Mouse (Mus musculus) olfactory bulb, adult 2 months (tissue): ENCODE measurements around the gene Ttyh3. TPM values are rescaled to one million over a fixed set of nuclear protein-coding genes. Genes with fewer than 3 reads are reported as not detected.

ENCODE experiments used
- H3K27ac ChIP-seq: fragments of 200-500 bp; 2 replicates; pipeline ENCODE4 v1.5.1; 2012; ENCODE audit warnings: low read depth, low read length; ENCODE audit not compliant: insufficient read depth
- H3K4me1 ChIP-seq: fragments of 200-500 bp; 2 replicates; pipeline ENCODE4 v1.6.1; 2012; ENCODE audit warnings: low read length; ENCODE audit not compliant: control insufficient read depth, insufficient read depth
- H3K4me3 ChIP-seq: fragments of 200-500 bp; 2 replicates; pipeline ENCODE4 v1.5.1; 2012; ENCODE audit warnings: mild to moderate bottlenecking, low read depth, low read length, moderate library complexity; ENCODE audit not compliant: insufficient read depth
- CTCF ChIP-seq: fragments of 200-500 bp; IDR thresholded peaks from 2 replicates; pipeline ENCODE4 v1.5.1; 2012; ENCODE audit warnings: low read depth, mild to moderate bottlenecking, low read length, moderate library complexity; ENCODE audit not compliant: insufficient read depth
- POLR2A ChIP-seq: fragments of 200-500 bp; IDR thresholded peaks from 2 replicates; pipeline ENCODE4 v1.6.1; 2012; ENCODE audit warnings: mild to moderate bottlenecking, low read depth, low read length, moderate library complexity; ENCODE audit not compliant: insufficient read depth
- WGBS: fragments of 180-500 bp; shearing (Covaris S2); methylation state at CpG from one replicate; pipeline ENCODE4 v1.1.7; 2018; 5-methylcytosine and 5-hydroxymethylcytosine counted together
- polyA plus RNA-seq: library from polyadenylated mRNA; stranded (reverse); fragments of >200 nt; gene quantifications from 2 replicates; pipeline ENCODE4 v1.2.4, GENCODE M21; 2012; ENCODE audit warnings: low replicate concordance; ENCODE audit not compliant: missing spikeins, insufficient read depth, insufficient read length

The Ttyh3 gene
- polyA plus RNA-seq, 1 experiment: not detected

DNA sequence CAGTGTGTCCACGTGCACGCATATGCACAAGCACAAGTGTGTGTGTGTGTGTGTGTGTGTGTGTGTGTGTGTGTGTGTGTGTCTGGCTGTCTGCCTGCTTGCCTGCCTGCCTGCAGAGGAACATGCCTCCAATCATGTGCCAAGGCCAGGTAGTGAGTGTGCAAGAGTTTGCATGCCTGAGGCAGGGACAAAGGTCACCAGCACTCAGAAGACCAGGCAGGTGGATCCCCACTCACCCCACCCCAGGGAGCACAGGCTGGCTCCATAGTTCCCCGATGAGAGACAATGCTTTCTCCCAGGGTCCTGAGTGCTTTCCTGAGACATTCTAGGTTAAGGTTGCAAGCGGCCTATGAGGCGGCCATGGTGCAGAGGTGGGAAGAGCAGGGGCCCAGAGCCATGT is 24.6 kb downstream of the Ttyh3 start:
- WGBS: 77% methylated on average over 5 of the region's 5 CpGs
- TF ChIP-seq POLR2A (no peak), CTCF (no peak)

DNA sequence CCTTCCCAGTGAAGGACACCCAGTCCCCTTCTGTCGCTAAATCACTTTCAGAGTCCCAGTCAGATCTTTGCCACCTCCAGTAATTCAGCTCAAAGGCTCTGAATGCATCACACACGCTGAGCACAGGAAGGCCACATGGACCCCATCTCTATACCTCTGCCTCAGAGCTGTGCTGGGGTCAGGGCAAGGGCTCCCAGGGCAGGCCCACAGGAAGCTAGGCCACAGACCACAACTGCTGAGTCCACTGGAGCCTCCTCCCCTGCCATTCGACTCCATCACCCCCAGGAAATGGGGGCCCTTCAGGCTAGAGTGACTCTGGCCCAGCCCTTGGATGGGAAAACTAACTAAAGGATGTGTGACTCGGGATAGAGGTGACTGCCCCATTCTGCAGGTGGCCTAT is 25.0 kb downstream of the Ttyh3 start:
- TF ChIP-seq POLR2A (no peak), CTCF (no peak)
- Histone ChIP-seq H3K27ac (no peak overlapping the region), H3K4me3 (no peak overlapping the region), H3K4me1 (peaks cover 36% of the 10 kb centered on the region)
- WGBS: 64% methylated on average over 4 of the region's 4 CpGs

More for the DNA sequence above, 24.6 kb downstream of the Ttyh3 start:
- Histone ChIP-seq H3K4me1 (peaks cover 36% of the 10 kb centered on the region), H3K4me3 (no peak overlapping the region), H3K27ac (no peak overlapping the region)

DNA sequence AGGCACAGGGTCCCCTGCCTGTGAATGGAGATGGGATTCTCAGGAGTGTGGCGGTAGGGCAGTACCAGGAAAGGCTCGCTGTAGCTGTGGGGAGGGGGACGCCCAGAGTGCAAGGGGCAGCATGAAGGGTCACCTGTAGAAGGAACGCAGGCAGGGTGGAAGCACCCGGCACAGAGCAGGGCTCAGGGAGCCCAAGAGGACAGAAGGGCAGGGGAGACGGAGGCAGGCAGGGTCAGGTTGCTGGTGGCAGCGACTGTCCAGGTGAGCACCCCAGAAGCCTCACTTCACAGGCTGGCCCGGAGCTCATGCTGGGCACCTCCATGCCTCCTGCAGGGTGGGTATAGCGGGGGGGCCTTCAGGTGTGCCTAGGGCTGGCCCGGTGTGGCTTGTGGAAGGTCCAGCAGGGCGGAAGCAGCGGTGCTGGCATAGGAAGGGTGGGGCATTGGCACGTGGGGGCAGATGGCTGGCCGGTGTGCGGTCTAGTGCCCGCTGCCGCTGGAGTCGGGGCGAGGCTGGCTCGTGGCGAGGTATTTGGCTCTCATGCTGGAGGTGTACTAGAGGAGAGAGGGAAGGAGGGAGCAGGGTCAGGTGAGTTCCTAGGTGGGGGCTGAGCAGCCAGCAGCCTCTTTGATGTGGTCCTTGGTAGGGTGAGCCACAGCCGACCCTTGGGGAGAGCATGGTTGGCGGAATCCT is 25.7 kb downstream of the Ttyh3 start:
- no peak overlapping the region for H3K27ac ChIP-seq
- no peak overlapping the region for H3K4me3 ChIP-seq
- WGBS: 93% methylated on average over 23 of the region's 23 CpGs
- H3K4me1 ChIP-seq: peaks cover 36% of the 10 kb centered on the region
- no peak for TF ChIP-seq CTCF
- TF ChIP-seq POLR2A: no peak

DNA sequence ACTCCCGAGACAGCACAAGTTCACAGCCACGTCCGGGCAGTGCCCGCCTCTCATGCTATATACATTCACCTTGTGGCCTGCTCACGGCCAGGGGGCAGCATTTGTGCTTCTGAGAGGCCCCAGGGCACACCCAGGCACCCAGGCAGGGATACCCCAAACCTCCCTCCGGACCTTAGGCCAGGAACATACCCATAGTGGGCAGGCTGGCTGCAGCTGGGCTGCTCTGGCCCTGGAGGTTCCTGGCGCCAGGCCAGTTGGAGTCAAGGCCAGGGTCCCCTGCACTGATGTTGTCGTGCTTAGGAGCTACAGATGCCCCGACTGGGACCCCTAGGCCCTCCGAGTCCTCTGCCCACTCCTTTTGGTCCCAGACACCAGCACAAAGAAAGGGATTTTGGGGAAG is 27.3 kb downstream of the Ttyh3 start:
- H3K27ac ChIP-seq: no peak overlapping the region
- WGBS: 48% methylated on average over 10 of the region's 10 CpGs
- peaks cover 31% of the 10 kb centered on the region for H3K4me1 ChIP-seq
- no peak for TF ChIP-seq POLR2A
- no peak for TF ChIP-seq CTCF
- no peak overlapping the region for H3K4me3 ChIP-seq

DNA sequence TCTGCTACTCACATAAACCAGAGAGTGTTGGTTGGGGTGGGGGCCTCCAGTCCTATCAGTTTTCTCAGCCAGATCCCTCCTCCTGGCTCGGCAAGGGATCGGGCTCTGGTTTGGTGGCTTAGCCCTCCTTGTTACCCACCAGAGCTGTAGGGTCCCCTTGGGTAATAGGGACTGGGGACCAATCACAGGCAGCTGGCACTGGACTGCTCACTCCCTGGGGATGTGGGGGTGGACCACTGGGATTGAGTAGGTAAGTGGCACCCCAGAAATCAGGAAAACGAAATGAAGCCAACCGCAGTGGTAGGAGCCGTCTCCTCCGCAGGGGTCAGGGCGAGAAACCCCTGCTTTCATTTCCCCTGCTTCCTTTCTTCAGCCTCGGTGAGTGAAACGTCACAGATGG is 27.7 kb downstream of the Ttyh3 start:
- no peak overlapping the region for H3K27ac ChIP-seq
- TF ChIP-seq CTCF: no peak
- no peak for TF ChIP-seq POLR2A
- peaks cover 29% of the 10 kb centered on the region for H3K4me1 ChIP-seq
- H3K4me3 ChIP-seq: no peak overlapping the region
- 53% methylated on average over 9 of the region's 9 CpGs for WGBS

DNA sequence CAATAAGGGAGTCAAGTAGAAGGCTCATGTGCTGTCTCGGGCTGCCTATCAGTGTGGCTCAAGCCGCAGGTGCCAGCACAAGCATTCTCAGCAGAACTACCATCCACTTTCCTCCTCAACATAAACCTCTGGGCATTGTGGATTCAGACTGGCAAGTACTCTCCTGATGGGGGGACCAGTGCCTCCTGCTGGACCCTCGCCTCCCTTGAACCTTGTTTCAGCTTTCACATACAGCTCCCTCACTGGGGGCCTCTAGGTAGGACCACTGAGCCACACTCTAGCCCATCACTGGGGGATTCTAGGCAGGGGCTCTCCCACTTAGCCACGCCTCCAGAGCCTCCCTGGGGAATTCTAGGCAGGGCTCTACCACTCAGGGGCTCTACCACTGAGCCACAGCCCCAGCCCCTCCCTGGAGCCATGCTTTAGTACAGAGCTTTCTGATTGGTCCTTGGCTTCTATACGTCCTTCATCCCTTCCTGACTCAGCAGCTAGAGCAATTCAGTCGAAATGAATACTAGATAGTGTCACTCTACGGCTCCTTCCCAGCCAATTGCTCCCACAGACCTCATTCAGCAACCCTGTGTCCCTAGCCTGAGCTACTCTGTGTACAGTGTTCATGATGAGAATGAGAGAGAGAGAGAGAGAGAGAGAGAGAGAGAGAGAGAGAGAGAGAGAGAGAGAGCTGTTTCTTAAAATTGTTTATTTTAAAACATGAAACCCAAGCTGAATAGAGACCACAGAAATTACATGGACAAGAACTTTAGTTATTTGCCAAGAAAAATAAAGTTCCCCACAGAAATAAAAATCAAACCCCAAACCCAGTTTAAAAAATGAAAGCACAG is 28.7 kb downstream of the Ttyh3 start:
- peaks cover 21% of the 10 kb centered on the region for H3K4me1 ChIP-seq
- H3K4me3 ChIP-seq: no peak overlapping the region
- WGBS: 41% methylated on average over 7 of the region's 7 CpGs
- H3K27ac ChIP-seq: no peak overlapping the region
- TF ChIP-seq POLR2A (no peak), CTCF (no peak)

DNA sequence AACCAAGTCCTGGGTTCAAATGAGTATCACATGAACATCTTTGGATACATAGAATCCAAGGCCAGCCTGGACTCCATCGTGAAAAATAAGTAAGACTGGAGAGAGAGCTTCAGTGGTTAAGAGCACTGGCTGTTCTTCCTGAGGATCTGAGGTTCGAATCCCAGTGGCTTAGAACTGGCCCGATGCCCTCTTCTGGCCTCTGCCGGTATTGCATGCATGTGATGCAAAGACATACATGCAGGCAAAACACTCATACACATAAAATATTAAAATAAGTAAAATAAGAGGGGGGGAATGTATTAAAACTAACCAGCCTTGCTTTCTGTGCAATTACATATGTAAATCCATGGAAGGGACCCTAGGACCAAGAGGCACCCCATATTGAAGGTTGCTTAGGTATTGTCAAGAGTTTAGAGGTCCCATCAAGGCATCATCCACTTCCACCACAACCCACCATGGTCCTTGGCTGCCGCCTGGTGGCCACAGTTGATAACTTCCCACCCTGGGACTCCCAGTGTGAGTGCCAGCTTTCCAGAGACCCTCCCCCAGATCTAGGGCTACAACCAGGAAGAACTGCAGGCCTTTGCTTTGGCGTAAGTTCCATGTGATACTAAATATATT is 29.6 kb downstream of the Ttyh3 start:
- 14% methylated on average over 6 of the region's 6 CpGs for WGBS
- H3K4me1 ChIP-seq: peaks cover 21% of the 10 kb centered on the region
- no peak for TF ChIP-seq POLR2A
- peak; percentile 44; the same call in 1 of the 2 replicates for TF ChIP-seq CTCF
- no peak overlapping the region for H3K27ac ChIP-seq
- no peak overlapping the region for H3K4me3 ChIP-seq

DNA sequence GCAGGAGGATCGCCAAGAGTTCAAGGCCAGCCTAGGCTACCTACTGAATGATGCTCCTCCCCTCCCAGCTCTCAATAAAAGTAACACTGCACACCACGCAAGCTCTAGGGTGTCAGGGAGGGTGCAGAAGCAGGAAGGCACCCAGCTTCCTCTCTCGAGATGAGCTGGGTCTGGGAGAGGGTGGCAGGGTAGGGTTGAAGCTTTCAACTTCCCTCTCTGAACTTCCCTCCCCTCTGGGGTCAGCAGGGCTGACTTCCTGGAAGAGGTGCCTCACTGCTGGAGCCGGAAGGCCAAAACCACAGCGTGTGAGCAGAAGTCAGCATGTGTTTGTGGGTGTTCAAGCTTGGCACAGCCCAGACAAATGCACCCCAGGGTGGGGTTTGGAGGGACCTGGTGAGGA is 31.1 kb downstream of the Ttyh3 start:
- no peak for TF ChIP-seq CTCF
- TF ChIP-seq POLR2A: no peak
- WGBS: 77% methylated on average over 5 of the region's 5 CpGs
- Histone ChIP-seq H3K4me1 (peaks cover 23% of the 10 kb centered on the region), H3K27ac (no peak overlapping the region), H3K4me3 (no peak overlapping the region)

DNA sequence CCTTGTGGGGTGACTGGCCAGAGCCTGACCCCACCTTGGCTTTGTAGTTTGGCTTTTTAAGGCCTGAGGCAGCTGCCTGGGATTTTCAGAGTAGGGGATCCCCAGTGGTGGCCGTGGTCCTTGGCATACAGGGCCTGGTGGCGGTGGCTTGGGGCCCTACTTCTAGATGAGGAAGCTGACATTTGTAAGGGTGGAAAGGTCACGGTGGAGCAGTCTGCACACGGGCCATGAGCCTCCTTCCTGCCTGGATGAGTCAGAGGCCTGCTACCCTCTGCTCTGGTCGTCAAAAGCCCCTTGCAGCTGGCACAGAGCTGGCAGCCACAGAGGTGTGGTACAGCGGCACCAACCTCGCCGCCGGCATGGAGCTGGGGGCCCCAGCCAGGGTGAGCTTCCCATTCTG is 32.1 kb downstream of the Ttyh3 start:
- Histone ChIP-seq H3K27ac (no peak overlapping the region), H3K4me1 (peaks cover 23% of the 10 kb centered on the region), H3K4me3 (no peak overlapping the region)
- TF ChIP-seq CTCF: no peak
- 56% methylated on average over 9 of the region's 9 CpGs for whole genome bisulfite sequencing
